In genomic region chr9:32019786-32020185, GRCm38 (mm10) we compare ENCODE assay signal across 25 mouse cellular contexts.
"Had no signal": no experiment of that assay in that cellular context is flagged by ENCODE, and none has a peak within 500 bp of the region (broad histone marks: within the 10 kb centered on the region; RNA-seq: fewer than 3 reads in every experiment).

No protein-coding gene starts in this region.

- DNase-seq: gastrocnemius, adult 2 months; gastrocnemius, postnatal 10 days; gastrocnemius, postnatal 25 days; heart, adult 18-20 months; heart, postnatal 14 days; heart, postnatal 36 days; kidney, adult 11 months; kidney, adult 2 months; kidney, adult 9 months; kidney, postnatal 14 days; layer of hippocampus, adult 9-11 months; layer of hippocampus, postnatal 36 days; liver; liver, embryonic 13.5 days had no signal

- H3K4me3 ChIP-seq: gastrocnemius, adult 2 months; heart, embryonic 13.5 days; heart, embryonic 15.5 days; hindbrain, embryonic 13.5 days; hindbrain, embryonic 15.5 days; limb, embryonic 10.5 days; limb, embryonic 12.5 days; liver, embryonic 13.5 days had no signal

- ATAC-seq: hindbrain, postnatal 0 days; intestine, embryonic 16.5 days had no signal

- H3K4me2 ChIP-seq: heart, embryonic 11.5 days; heart, embryonic 13.5 days; heart, embryonic 15.5 days; hindbrain, embryonic 13.5 days; hindbrain, embryonic 15.5 days; limb, embryonic 12.5 days; liver, embryonic 11.5 days; liver, embryonic 13.5 days had no signal

- H3K27ac ChIP-seq: gastrocnemius, adult 2 months; heart, embryonic 13.5 days; heart, embryonic 15.5 days; hindbrain, embryonic 13.5 days; hindbrain, embryonic 15.5 days; hindbrain, postnatal 0 days; kidney, postnatal 0 days; limb, embryonic 10.5 days; limb, embryonic 12.5 days; liver, embryonic 13.5 days had no signal

- H3K9me3 ChIP-seq: heart, embryonic 13.5 days; heart, embryonic 15.5 days; hindbrain, embryonic 13.5 days; hindbrain, embryonic 15.5 days; limb, embryonic 10.5 days; limb, embryonic 12.5 days; liver, embryonic 13.5 days had no signal

- H3K4me1 ChIP-seq: liver, embryonic 13.5 days had no signal

- H3K36me3 ChIP-seq: heart, embryonic 13.5 days; heart, embryonic 15.5 days; hindbrain, embryonic 13.5 days; hindbrain, embryonic 15.5 days; limb, embryonic 10.5 days; limb, embryonic 12.5 days; liver, embryonic 13.5 days had no signal

- H3K27me3 ChIP-seq: heart, embryonic 13.5 days; heart, embryonic 15.5 days; hindbrain, embryonic 13.5 days; hindbrain, embryonic 15.5 days; limb, embryonic 12.5 days; liver, embryonic 13.5 days had no signal

- H3K9ac ChIP-seq: heart, embryonic 13.5 days; heart, embryonic 15.5 days; hindbrain, embryonic 13.5 days; hindbrain, embryonic 15.5 days; limb, embryonic 12.5 days; liver, embryonic 13.5 days had no signal
